Mouse (Mus musculus): Measurements from ENCODE around the gene Nfia.

The Nfia gene

DNA sequence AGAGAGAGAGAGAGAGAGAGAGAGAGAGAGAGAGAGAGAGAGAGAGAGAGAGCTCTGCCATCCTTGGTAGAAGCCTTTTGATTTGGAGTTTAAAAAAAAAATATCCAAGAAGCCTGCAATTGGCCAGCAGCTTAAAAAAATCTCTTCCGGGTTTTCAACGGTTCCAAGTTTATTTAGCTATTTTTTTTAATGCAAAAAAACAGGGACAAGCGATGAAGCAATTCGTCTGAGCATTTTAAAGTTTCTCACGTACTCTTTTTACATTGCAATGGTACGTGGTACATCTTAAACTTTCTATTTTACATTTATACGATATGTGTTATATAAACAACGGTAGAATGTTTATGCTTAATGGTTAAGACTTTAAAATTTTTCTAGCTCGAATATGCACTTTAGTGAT is at the start of gene Nfia:
Gene Nfia, plus strand, starts transcription at position 94 of the 400 bp plus-strand sequence.
- no peak for DNase-seq (ENCODE audit: low spot score in 2 of 2)

DNA sequence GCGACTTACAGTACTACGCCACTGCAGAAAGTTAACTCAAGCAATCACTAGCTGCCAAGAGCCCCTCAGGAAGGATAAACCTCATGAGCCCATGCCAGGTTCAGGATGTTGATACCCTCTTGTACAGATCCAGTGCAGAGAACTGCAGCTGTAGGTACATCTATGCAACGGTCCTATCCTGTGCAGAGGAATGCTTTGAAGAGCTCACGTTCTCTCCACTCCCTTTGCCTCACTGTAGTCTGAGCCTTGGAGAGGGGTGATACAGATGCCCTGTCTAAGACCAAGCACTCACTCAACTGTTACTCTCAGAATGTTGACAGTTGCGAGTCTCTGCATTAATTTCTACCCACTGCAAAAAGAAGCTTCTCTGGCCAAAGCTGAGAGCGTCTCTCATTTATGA is 49.2 kb upstream of the Nfia start:
- DNase-seq (ENCODE audit: low spot score in 2 of 2) = no peak

DNA sequence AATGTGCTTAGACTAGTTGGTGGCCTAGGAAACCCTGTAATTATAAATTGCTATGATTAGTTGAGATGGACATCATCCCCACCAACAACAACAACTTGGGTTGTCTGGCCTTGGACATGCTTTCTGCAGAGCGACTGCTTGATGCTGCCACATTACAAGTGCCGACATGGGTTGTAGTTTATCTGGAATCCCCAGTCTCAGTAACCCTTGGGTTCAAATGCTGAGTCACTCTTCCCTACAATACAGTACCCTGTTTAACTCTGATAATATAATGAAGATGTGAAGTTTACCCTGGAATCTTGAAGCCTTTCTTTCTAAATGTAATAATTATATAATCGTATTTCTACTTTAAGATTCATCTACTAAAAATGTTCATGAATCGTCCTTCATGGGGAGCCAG is 44.0 kb upstream of the Nfia start:
- DNase-seq (ENCODE audit: low spot score in 2 of 2) = no peak

DNA sequence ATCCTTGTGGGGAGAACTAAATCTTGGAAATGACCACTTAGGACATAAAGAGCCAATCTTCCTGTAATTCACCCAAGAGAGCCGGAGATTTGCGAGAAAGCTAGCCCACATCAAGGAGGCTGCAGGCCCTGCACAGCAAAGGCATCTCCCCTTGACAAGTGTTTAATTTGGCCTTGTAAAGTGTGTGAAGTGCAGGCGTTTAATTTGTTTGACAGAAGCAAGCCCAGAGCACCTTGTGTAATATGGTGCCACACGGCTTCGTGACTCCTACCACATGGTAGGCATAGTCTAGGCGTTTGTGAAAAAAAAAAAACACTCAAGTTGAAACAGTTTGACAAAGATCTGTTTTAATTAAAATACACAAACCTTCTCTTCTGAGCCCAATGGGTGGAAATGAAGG is 42.5 kb upstream of the Nfia start:
- DNase-seq (ENCODE audit: low spot score in 2 of 2) = no peak

DNA sequence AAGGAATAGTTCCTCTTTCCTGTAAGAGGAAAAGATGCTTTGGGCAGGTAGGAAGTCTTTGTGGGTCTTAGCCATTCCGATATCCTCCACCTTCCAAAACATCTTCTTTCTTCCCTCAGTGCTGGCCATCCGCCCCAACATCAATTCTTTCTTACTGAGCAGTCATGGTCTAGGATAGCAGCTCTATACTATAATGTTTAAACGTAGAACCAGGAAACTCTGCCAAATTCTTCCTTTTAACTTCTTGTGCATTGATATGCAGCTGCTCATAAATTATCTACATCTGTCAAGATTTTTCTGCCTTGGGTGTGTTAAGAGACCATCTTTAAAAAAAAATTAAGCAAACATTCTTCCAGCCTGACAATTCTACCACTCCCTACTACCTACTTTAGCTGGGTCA is 42.1 kb upstream of the Nfia start:
- DNase-seq (ENCODE audit: low spot score in 2 of 2) = no peak

DNA sequence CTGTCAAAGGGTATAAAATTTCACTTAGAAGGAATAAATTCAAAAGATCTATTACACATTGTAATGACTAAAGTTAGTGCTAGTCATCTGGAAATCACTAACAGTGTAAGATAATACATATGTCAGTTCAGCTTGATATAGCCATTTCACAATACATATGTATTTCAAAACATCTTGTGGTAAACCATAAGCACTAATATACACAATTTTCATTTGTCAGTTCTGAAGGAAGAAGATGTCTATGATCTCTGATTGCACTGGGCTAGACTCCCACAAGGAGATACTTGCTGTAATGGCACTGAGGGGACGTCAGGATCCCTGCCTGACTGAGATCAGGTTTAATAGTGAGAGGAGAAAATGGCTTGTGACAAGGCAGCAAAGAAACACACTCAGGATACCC is 39.1 kb upstream of the Nfia start:
- no peak for DNase-seq (ENCODE audit: low spot score in 2 of 2)

DNA sequence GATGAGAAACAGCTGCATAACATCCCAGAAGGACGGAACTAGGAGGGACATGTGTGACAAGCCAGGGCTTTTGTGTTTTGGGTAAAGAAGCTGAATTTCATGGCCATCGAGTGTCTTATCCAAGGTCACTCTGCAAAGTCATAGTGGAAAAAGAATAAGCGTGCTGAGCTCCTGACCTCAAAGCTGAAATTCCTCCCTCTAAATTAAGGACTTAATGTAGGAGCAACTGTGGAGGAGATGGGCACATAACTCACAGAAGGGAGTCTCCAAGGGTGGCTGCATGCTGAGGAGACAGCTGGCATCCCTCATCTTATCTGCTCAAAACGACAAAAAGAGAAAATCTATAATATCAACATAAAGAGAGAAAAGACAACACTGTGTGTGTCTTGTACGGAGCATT is 28.6 kb upstream of the Nfia start:
- no peak for DNase-seq (ENCODE audit: low spot score in 2 of 2)

DNA sequence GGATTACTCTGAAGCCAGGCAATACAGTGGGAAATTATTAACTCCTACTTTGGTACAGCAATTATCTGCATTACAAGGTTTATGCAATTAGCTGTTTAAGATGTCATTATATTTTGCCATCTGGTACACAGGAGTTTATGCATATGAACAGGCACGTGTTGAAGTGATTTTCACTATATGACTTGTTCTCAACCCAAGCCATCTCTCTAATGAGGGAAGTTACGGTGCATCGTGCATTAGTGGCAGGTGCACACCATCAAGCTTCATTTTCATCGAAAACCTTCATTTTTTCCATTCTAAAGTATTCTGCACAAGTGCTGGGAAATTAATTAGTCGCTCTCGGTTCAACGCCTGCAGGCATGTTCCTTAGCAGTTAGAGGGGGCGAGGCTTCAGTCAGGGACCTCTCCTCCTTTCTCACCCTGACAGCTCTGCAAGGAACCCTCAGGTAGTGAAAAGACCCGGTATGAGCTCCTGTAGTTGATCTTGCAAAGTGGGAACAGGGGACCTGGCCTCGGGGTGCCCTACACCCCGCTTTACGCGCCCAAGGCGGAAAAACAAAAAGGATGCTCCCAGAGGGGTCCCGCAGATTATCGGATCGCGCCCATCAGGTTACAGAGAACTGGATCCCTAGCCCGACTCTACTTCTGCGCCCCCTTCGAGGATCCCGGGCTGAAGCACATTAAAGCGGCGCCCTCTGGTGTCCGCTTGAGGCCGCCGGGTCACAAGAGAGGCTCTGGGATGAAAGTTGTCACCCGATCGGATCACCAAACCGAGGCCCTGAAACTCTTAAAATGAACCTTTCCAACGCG is 27.0 kb upstream of the Nfia start:
- DNase-seq (ENCODE audit: low spot score in 2 of 2) = peak; percentile 78 to 88

DNA sequence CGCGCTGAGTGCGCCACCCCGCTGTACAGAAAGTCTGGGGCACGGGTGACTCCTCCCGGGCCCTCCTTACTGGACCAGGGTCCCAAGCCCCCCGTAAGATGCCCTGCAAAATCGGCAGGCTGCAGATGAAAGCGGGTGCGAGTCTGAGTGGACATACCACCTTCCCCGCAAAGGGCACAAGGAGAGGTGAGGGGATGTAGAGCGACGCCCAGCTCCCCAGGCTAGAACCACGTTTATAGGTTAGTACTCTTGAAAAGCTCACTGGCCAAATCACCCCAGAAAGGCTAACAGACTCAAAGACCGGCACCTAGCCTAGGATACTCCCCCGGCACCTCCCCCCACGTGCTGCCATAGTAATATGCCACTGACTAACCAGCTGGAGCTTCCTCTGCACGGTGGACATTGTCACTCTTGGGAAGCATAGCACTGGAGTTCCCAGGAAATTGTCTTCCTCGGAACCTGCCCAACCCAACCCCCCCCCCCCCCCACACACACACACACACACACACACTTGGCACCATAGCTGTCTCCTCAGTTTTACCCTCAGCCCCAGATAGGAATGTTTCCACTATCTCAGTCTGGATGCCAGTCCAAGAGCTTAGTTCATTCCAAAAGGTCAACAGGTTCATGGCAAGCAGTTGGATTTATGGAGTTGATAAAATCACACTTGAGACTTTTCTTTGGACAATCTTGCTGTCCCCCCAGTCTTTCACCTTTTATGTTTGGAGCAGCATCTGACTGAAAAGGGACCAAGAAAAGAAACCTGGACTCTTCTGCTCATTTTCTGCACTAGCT is 26.2 kb upstream of the Nfia start:
- no peak for DNase-seq (ENCODE audit: low spot score in 2 of 2)

DNA sequence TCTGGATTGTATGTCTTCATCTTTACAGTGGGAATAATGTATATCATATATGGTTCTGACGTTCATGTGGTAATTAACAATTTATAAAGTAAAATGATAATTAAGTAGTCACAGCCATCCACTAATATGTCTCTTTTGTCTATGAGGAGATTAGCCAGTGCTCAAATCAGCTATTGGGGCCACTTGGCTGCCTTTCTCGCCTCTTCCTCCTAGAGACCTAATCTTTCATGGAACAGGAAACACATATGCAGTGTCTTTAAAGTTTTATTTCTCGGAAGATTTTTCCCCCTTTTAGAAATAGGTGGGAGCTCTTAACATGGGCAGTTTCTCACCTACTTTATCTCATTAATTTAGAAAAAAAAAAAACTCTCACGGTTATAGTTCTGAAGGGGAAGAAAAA is 22.1 kb upstream of the Nfia start:
- DNase-seq (ENCODE audit: low spot score in 2 of 2) = no peak

DNA sequence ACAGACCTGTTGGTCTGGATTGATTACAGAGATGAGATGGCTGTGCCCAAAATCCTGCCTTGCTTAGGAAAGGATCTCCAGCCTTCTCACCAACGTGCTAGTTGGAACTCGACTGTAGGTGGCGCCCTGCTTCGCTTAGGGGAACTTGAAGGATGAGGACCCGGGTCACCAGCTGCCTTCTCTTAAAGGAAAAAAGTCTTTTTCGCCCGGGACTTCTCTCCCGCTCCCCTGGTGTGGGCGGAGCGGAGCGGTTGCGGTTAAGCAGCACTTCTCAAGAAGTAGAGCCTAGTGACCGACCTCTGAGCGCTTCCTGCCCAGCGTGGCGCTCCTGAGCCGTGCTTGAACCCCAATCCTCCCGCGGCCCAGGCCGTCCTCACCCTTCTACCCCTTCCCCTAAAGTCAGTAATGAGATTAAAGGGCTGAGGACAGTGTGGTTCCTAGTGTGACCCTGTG is 21.5 kb upstream of the Nfia start:
- peak; percentile 90 to 94 for DNase-seq (ENCODE audit: low spot score in 2 of 2)

DNA sequence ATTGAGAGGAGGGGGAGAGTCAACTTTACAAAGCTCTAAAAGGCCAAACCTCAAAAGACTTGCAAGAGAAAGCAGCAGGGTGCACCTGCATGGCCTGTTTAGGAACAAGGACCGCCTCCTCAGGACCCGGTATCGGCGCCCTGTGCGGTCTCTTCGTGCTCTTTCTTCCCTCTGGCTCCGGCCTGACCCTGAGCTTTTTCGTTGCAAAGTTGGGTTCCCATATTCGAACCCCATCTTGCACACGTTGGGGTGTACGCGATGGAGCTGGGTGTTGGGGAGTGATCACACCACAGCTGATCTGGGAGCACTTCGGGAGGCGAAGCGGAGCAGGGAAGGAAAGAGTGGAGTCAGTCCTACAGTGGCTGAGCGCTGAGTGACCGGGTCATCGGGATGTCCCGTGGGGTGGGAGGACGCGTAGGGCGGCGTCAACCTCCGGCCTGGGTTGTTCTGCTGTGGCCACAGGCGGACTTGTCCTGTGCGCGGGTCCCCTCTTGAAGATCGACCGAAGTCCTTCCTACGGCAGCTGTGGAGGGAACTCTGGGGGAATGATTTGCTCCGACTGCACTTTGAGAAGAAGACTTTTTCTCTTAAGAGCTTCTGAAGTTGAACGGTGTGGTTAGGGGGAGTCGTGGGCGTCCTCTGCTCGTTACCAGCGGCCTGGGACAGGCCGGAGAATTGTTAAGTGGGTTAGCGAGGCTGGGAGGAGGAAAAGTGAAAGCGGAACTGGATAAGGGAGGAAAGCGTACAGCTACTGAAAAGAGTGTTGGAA is 20.9 kb upstream of the Nfia start:
- DNase-seq (ENCODE audit: low spot score in 2 of 2) = peak; percentile 44 to 63

DNA sequence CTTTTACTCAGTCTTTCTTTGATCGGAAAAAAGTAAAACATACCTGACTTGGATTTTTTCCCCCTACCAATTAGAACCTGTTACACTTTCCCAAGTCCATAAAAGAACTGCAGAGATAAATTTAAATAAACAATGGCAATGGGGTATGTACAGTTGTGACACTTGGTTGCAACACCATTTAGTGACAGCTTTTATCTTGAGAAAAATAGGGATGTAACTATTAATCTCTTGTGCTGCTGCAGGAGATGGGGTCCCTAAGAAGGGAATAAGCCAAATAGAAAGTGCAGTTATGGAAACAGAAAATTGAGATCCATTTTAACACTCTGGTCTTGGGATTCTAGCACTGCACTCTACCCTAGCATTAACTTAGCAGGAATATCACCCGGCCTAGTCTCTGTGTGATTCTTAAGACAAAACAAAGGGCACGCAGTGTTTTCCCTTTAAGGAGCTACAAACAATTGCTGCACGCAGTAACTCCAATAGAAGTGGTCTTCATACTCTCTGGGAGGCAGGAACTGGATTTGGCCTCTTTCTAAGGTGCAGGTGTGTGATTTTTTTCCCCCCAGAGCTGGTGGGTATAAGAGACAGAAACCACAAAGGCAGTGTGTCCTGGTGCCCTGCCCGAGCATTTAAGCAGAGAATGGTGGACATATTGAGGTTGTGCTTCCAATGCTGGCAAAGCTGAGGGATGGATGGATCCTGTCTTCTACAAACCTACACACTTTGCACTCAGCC is 20.1 kb upstream of the Nfia start:
- peak in 1 of 2 experiments; percentile 7 for DNase-seq (ENCODE audit: low spot score in 2 of 2)

DNA sequence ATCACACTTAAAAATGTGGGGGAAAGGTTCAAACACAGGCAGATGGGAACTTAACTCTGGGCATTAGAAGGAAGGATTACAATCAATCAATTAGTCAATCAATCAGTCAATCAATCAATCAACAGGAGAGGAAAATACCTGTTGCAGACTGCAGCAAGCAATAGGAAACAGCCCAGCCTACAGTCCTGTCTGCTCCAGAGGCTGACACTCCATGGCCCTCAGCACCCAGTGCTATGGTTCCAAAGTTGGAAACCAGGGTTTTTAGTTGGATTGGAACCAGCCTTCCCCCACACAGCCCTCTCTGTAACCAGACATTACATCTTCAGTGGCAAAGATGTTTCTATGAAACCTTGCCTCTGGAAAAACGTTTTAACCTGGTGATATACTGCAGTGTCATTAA is 19.0 kb upstream of the Nfia start:
- DNase-seq (ENCODE audit: low spot score in 2 of 2) = no peak

DNA sequence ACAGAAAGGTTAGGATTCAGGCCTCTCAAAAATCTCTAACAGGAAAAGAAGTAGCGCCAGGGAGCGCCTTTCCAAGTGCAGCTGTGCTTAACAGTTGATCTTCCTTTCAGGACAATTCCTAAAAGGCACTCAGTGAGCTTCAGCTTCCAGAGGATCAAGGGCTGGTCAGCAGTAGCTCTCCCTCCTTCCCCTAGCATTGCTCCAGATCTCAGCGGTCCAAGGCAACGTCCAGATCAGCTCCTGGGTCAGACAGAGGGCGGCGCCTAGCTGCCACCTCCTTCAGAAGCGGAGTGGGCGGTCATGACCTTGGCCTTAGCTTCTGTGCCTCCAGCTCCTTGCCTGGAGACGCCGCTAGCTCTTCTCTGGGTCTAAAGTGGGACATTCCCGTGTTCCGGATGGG is 18.3 kb upstream of the Nfia start:
- DNase-seq (ENCODE audit: low spot score in 2 of 2) = peak in 1 of 2 experiments; percentile 36

DNA sequence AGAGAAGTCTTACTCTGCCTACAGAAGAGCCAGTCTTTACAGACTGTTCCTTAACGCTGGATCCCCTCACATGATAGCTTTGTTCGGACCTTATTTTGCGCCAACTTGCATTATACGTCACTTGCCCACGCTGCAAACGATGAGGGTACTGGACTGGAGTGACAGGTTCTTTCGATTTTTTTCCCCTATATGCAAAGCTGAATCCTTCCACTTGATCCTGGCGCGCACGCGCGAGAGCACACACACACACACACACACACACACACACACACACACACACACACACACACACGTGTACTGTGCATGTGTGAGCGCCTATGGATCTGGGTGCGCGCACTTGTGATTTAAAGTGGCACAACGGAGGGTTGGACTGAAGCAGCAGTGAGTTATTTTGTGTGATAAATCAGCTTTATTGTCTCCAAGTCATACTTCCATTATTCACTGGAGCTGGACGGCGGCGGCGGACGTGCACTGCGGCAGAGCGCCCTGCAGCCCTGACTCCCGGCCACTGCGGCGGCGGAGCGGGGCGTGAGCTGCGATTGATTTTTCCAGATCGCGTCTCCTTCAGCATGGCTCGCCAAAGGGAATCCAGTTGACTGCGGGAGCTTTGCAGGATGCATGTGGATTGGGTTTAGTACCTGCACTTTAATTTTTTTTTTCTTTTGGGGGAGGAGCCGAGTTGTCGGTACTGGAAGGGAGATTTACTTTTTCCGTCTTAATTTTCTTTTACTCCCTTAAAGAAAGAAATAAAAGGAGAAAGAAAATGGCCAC is 15.1 kb upstream of the Nfia start:
- peak; percentile 73 to 75 for DNase-seq (ENCODE audit: low spot score in 2 of 2)

DNA sequence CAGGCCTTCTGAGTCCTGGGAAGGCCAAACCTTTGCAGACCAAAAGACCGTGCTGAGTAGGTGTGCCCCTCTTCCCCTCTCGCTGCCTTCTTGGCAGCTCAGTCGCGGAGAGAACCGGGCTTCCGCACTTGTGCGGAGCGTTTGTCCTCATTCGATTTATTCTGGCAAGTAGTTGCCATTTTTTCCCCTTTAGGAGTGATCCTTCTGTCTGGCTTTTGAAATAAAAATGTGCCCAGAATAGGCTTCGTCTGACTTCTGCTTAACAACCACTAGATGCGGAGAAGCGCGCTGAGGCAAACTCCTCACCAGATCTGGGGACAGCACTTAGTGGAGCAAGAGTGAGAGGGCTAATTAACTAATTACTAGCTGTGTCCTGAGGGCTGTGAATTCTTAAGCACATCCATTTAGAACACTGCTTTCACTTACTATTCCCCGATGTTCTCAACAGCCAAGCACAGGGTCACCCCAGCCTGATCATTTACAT is 14.5 kb upstream of the Nfia start:
- DNase-seq (ENCODE audit: low spot score in 2 of 2) = peak; percentile 69 to 77

DNA sequence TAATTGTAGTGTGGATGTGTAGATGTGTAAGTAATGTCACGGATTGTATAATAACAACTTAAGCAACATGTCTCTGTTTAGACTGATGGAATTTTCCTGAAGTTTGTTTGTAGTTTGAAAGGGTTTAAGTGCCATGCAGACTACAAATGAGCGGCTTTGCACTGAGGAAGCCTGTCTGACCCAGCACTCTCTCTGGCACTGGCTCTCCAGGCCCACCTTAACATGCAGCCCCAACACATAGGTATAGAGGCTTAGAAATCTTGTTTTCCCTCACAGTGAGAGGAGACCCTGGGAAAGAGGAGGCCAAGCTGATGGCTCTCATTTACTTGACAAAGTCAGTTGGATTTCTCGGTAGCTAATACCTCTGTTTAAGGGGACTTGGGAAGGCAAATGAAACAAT is 13.9 kb upstream of the Nfia start:
- no peak for DNase-seq (ENCODE audit: low spot score in 2 of 2)

DNA sequence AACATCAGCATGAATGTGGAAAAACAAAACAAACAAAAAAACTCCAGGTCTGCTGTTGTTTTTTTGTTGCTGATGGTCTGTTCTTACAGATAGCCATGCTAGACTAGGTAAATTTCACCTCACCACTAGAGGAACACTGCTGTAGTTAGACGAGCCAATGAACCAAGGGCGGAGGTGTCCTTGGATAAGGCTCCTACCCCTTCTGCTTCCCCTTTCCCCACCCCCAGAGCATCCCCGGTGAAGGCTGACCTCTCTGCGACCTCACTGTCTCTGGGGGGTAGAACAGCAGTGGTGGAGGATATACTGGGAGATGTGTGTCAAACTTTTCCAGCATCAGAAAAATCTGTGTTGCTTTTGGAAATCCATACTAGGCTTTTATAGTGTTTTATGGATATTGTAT is 7.9 kb upstream of the Nfia start:
- no peak for DNase-seq (ENCODE audit: low spot score in 2 of 2)

DNA sequence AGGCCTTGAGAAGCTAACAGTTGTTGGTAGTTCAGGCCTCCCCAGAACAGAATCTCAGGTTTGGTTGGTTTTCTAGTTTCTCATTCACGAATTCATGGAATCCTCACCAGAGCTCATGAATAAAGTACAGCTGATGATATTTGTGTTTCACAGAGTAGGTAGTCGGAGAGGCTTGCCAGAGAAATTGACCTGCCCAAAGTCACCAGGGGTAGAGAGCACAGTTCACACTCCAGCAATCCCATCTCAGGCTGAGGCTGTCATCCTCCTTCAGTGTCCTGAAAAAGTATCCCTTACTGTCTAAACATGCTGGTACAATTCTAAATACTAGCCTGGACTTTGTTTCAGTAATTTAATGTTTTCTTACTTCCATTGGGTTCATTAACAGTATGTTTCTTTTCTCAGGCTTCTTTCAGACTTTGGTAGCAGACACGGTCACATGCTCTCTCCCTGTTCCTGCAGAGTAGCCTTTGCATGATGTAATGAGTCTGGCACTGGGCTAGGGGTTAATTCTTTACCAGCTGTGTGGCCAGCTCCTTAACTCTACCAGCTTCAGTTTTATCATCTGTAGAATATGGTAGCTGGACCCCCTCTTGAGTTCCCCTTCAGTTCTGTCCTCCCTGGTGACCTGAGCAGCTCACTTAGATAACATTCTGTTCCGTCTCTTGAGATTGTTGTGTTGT is 7.1 kb upstream of the Nfia start:
- DNase-seq (ENCODE audit: low spot score in 2 of 2) = no peak

Data from right cerebral cortex, postnatal 10 days (tissue).